Mouse (Mus musculus): ENCODE results near the gene Ccdc115.
"Not testable (repeated sequence)": the region's sequence is repeated elsewhere in the genome, so short reads cannot be mapped to it uniquely, and the experiment has no call there.

The Ccdc115 gene

GRCm38 (mm10) chr1:34438381-34439051 is 956 bp downstream of the Ccdc115 start:
- no peak for DNase-seq (ENCODE audit: inconsistent ontology term)

GRCm38 (mm10) chr1:34437366-34437765 is 2.1 kb downstream of the Ccdc115 start:
- not testable (repeated sequence) for DNase-seq (ENCODE audit: inconsistent ontology term)

- DNase-seq (ENCODE audit: inconsistent ontology term): no peak
Measured at GRCm38 (mm10) chr1:34436374-34436773, 3.1 kb downstream of the Ccdc115 start.

GRCm38 (mm10) chr1:34435371-34436120 is 3.9 kb downstream of the Ccdc115 start:
- no peak for DNase-seq (ENCODE audit: inconsistent ontology term)

- DNase-seq (ENCODE audit: inconsistent ontology term): peak; percentile 92
Measured at GRCm38 (mm10) chr1:34434660-34435160, 4.8 kb downstream of the Ccdc115 start.

GRCm38 (mm10) chr1:34433891-34434521 is 5.5 kb downstream of the Ccdc115 start:
- DNase-seq (ENCODE audit: inconsistent ontology term): peak; percentile 39

GRCm38 (mm10) chr1:34432776-34433481 is 6.5 kb downstream of the Ccdc115 start:
- peak; percentile 43 for DNase-seq (ENCODE audit: inconsistent ontology term)

GRCm38 (mm10) chr1:34432411-34432775 is 7.1 kb downstream of the Ccdc115 start:
- peak; percentile 32 for DNase-seq (ENCODE audit: inconsistent ontology term)

GRCm38 (mm10) chr1:34431431-34431830 is 8.0 kb downstream of the Ccdc115 start:
- DNase-seq (ENCODE audit: inconsistent ontology term): no peak

GRCm38 (mm10) chr1:34430981-34431380 is 8.5 kb downstream of the Ccdc115 start:
- no peak for DNase-seq (ENCODE audit: inconsistent ontology term)

- DNase-seq (ENCODE audit: inconsistent ontology term): no peak
Measured at GRCm38 (mm10) chr1:34429281-34429680, 10.2 kb downstream of the Ccdc115 start.

- DNase-seq (ENCODE audit: inconsistent ontology term): no peak
Measured at GRCm38 (mm10) chr1:34428466-34428865, 11.0 kb downstream of the Ccdc115 start.

GRCm38 (mm10) chr1:34399182-34399953 is 40.1 kb downstream of the Ccdc115 start:
- peak; percentile 98 for DNase-seq (ENCODE audit: inconsistent ontology term)

GRCm38 (mm10) chr1:34396321-34396720 is 43.2 kb downstream of the Ccdc115 start:
- peak; percentile 79 for DNase-seq (ENCODE audit: inconsistent ontology term)

GRCm38 (mm10) chr1:34389234-34389891 is 50.1 kb downstream of the Ccdc115 start:
- DNase-seq (ENCODE audit: inconsistent ontology term): peak; percentile 96

- DNase-seq (ENCODE audit: inconsistent ontology term): no peak
Measured at GRCm38 (mm10) chr1:34388849-34389233, 50.6 kb downstream of the Ccdc115 start.

- DNase-seq (ENCODE audit: inconsistent ontology term): peak; percentile 94
Measured at GRCm38 (mm10) chr1:34387346-34388327, 51.8 kb downstream of the Ccdc115 start.
